Mouse (Mus musculus) heart, postnatal 14 days (tissue): ENCODE results near the gene Kmt2e. TPM values are rescaled to one million over a fixed set of nuclear protein-coding genes. Genes with fewer than 3 reads are reported as not detected.
"Not testable (repeated sequence)": the region's sequence is repeated elsewhere in the genome, so short reads cannot be mapped to it uniquely, and the experiment has no call there.

Source experiments
- DNase-seq, 2 experiments: peaks; one replicate each; pipeline ENCODE4 v3.0.0; 2021 to 2022
- intact Hi-C: fragments of 180-260 bp; cut with DNase I; formaldehyde crosslinking; loops from one replicate; pipeline ENCODE4 v1.15.1; 2025
- total RNA-seq, 2 experiments: library from RNA; stranded (reverse); gene quantifications; 2 replicates each; pipeline ENCODE4 v1.2.3; 2021

Gene Kmt2e
- total RNA-seq, 2 experiments from 2014 or later: 54.3 to 56.7 TPM

GRCm38 (mm10) chr5:23524621-23525020, 90.4 kb downstream of the Kmt2e start:
- DNase-seq: no peak
- intact Hi-C loops: loop anchor here (5.0 kb wide), 1 partner anchor 98 kb away; no protein-coding TSS in a partner anchor

GRCm38 (mm10) chr5:23531100-23531499, 96.9 kb downstream of the Kmt2e start:
- intact Hi-C loops: no loop called here
- DNase-seq: no peak

GRCm38 (mm10) chr5:23531541-23532096, 97.4 kb downstream of the Kmt2e start:
- no peak for DNase-seq
- intact Hi-C loops: no loop called here

- DNase-seq: no peak
- intact Hi-C loops: no loop called here
These were observed 101.5 kb downstream of the Kmt2e start for GRCm38 (mm10) chr5:23535692-23536091.

- DNase-seq: peak; percentile 22 to 53
- intact Hi-C loops: no loop called here
These were observed 117.4 kb downstream of the Kmt2e start for GRCm38 (mm10) chr5:23551687-23552086.

- DNase-seq, intact Hi-C loops: not testable (repeated sequence)
These were observed 119.1 kb downstream of the Kmt2e start for GRCm38 (mm10) chr5:23553338-23553737.
